Mouse (Mus musculus): ENCODE results near the gene Msh6. TPM values are rescaled to one million over a fixed set of nuclear protein-coding genes. Genes with fewer than 3 reads are reported as not detected.
"Not testable (repeated sequence)": the region's sequence is repeated elsewhere in the genome, so short reads cannot be mapped to it uniquely, and the experiment has no call there.

Msh6 gene
- polyA plus RNA-seq, 1 experiment from 2014 or later = 20.3 TPM

DNA sequence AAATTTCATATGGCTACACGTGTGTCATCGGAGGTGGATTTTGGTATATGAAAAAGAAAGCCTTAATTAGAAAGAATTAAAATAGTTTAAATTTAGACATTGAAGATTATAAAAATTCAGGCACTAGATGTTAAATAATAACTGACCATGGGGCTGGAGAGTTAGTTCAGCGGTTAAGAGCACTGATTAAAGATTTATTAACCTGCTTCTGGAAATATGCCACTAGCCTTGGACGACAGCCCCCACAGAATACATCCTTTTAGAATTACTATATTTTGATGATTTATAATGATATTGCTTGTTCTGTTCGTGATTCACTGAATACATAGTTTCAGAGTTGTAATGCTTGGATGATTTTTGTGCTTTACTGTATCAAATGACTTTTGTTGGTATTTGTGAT, 14.9 kb upstream of the Msh6 start:
- H3K4me3 ChIP-seq (ENCODE audit: low read depth, low read length); H3K36me3 ChIP-seq (ENCODE audit: control insufficient read depth, insufficient read depth); H3K9me3 ChIP-seq (replicated peaks; ENCODE audit: control insufficient read depth, low read length); H3K27ac ChIP-seq (ENCODE audit: low read length); H3K4me1 ChIP-seq (ENCODE audit: control insufficient read depth, low read depth, low read length); ATAC-seq (ENCODE audit: low read depth); H3K4me2 ChIP-seq (ENCODE audit: low read depth, low read length); H3K27me3 ChIP-seq (ENCODE audit: control insufficient read depth, insufficient read depth, low read depth, low read length); H3K9ac ChIP-seq (ENCODE audit: low read depth, low read length): not testable (repeated sequence)
- 70% methylated on average over 5 of the region's 5 CpGs for WGBS (ENCODE audit: insufficient replicate concordance)

DNA sequence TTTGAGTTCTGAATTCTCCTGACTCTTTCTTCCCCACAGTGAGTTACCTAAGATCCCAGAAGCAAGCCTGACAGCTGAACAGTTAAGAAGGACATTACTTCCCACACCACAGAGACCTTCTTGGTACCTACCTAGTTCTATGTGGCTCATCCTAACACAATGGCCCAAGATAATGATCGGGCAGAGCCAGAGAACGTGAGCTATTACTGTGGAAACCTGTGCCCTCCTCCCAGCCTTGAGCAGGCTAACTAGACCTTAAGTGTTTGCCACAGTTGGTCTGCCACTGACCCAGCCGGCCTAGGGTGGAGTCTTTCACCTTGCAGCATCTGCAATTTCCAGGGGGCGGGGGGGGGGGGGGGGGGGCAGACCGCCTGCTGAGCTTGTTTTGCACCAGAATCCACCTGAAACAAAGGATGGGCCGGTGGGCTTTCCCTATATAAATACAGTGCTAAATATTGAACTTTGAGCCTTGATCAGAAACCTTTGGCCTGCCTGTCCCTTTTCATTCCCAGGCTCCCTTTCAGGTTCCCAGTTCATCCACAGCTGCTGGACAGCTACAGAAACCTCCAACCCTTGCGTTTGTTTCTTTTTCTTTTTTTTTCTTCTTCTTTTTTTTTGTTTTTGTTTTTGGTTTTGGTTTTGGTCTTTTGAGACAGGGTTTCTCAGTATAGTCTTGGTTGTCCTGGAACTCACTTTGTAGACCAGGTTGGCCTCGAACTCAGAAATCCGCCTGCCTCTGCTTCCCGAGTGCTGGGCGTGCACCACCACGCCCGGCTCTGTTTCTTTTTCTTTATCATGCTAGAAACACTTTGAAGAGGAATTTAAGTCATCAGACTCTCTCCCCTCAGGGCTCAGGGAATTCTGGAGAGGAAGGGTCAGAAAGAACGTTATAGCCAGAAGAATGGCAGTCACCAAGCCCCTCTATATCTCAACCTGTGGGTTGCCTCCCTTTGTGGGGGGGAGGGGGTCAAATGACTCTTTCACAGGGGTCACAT, 11.5 kb upstream of the Msh6 start:
- no peak overlapping the region for H3K27ac ChIP-seq (ENCODE audit: low read length)
- H3K9me3 ChIP-seq (replicated peaks; ENCODE audit: control insufficient read depth, low read length) = no peaks in the 10 kb centered on the region
- no peak overlapping the region for H3K4me2 ChIP-seq (ENCODE audit: low read depth, low read length)
- 79% methylated on average over 13 of the region's 14 CpGs for WGBS (ENCODE audit: insufficient replicate concordance)
- H3K4me1 ChIP-seq (ENCODE audit: control insufficient read depth, low read depth, low read length) = no peaks in the 10 kb centered on the region
- H3K9ac ChIP-seq (ENCODE audit: low read depth, low read length) = no peak overlapping the region
- H3K36me3 ChIP-seq (ENCODE audit: control insufficient read depth, insufficient read depth) = no peaks in the 10 kb centered on the region
- no peaks in the 10 kb centered on the region for H3K27me3 ChIP-seq (ENCODE audit: control insufficient read depth, insufficient read depth, low read depth, low read length)
- ATAC-seq (ENCODE audit: low read depth) = no peak
- H3K4me3 ChIP-seq (ENCODE audit: low read depth, low read length) = no peak overlapping the region

GRCm38 (mm10) chr17:87968483-87968926, 6.4 kb upstream of the Msh6 start:
- not testable (repeated sequence) for H3K9me3 ChIP-seq (replicated peaks; ENCODE audit: control insufficient read depth, low read length); H3K27me3 ChIP-seq (ENCODE audit: control insufficient read depth, insufficient read depth, low read depth, low read length); H3K4me2 ChIP-seq (ENCODE audit: low read depth, low read length); H3K4me1 ChIP-seq (ENCODE audit: control insufficient read depth, low read depth, low read length); H3K4me3 ChIP-seq (ENCODE audit: low read depth, low read length); H3K27ac ChIP-seq (ENCODE audit: low read length); H3K9ac ChIP-seq (ENCODE audit: low read depth, low read length); H3K36me3 ChIP-seq (ENCODE audit: control insufficient read depth, insufficient read depth)
- ATAC-seq (ENCODE audit: low read depth) = peak; percentile 59; the same call in 1 of the 2 replicates
- 43% methylated on average over 6 of the region's 8 CpGs for WGBS (ENCODE audit: insufficient replicate concordance)

DNA sequence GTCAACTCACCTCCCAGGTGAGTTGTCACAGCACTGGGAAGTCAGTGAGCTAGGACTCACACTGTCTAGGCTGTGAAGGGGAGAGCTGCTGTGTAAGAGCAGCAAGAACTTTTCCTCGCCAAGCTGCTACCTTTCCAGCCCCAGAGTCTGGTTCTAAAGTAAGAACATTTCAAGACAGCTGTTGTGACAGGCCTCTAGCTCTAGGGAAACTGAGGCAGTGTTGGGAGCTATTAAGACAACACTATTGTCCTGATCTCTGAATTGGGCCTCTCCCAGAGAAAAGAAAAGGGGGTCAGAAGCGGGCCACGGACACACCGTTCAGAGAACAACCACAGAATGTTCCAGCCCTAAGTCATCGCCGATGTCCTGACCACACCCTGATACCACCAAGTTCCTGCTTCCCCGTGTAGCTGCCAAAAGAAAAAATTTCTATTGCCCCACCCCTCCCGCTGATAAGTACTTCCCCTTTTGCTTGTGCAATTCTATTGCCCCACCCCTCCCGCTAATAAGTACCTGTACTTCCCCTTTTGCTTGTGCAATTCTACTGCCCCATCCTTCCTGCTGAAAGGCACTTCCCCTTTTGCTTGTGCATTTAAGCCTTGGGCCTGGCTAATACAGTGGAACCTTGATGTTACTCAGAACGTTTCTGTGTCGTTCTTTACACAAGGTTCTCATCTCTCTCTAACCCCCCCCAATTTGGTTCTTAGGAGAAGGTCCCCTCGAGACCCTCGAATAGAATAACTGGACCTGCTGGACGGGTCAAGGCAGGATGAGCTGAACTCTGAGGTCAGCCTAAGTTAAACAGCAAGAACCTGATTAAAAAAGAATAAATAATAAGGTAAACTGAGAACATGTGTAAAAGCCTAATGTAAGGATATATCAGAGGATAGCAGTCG, 2.9 kb upstream of the Msh6 start:
- peak overlapping the region; percentile 24 for H3K4me2 ChIP-seq (ENCODE audit: low read depth, low read length)

GRCm38 (mm10) chr17:87972856-87973255, 2.0 kb upstream of the Msh6 start:
- Histone ChIP-seq H3K36me3 (ENCODE audit: control insufficient read depth, insufficient read depth) (no peaks in the 10 kb centered on the region), H3K9me3 (replicated peaks; ENCODE audit: control insufficient read depth, low read length) (no peaks in the 10 kb centered on the region), H3K4me3 (ENCODE audit: low read depth, low read length) (no peak overlapping the region), H3K27me3 (ENCODE audit: control insufficient read depth, insufficient read depth, low read depth, low read length) (no peaks in the 10 kb centered on the region), H3K4me2 (ENCODE audit: low read depth, low read length) (no peak overlapping the region), H3K4me1 (ENCODE audit: control insufficient read depth, low read depth, low read length) (peaks cover 19% of the 10 kb centered on the region), H3K9ac (ENCODE audit: low read depth, low read length) (no peak overlapping the region), H3K27ac (ENCODE audit: low read length) (no peak overlapping the region)
- 58% methylated on average over 5 of the region's 5 CpGs for WGBS (ENCODE audit: insufficient replicate concordance)
- ATAC-seq (ENCODE audit: low read depth) = no peak

More for the DNA sequence above, 2.9 kb upstream of the Msh6 start:
- not testable (repeated sequence) for H3K9ac ChIP-seq (ENCODE audit: low read depth, low read length); H3K27ac ChIP-seq (ENCODE audit: low read length); ATAC-seq (ENCODE audit: low read depth); H3K27me3 ChIP-seq (ENCODE audit: control insufficient read depth, insufficient read depth, low read depth, low read length); H3K36me3 ChIP-seq (ENCODE audit: control insufficient read depth, insufficient read depth); H3K9me3 ChIP-seq (replicated peaks; ENCODE audit: control insufficient read depth, low read length); H3K4me3 ChIP-seq (ENCODE audit: low read depth, low read length)
- peaks cover 17% of the 10 kb centered on the region for H3K4me1 ChIP-seq (ENCODE audit: control insufficient read depth, low read depth, low read length)
- WGBS (ENCODE audit: insufficient replicate concordance) = 48% methylated on average over 15 of the region's 15 CpGs

- Histone ChIP-seq H3K9me3 (replicated peaks; ENCODE audit: control insufficient read depth, low read length) (no peaks in the 10 kb centered on the region), H3K4me3 (ENCODE audit: low read depth, low read length) (no peak overlapping the region), H3K4me2 (ENCODE audit: low read depth, low read length) (peak overlapping the region; percentile 95; the same call in 1 of the 2 replicates), H3K36me3 (ENCODE audit: control insufficient read depth, insufficient read depth) (peaks cover 3% of the 10 kb centered on the region; the same call in 1 of the 2 replicates), H3K27ac (ENCODE audit: low read length) (no peak overlapping the region), H3K27me3 (ENCODE audit: control insufficient read depth, insufficient read depth, low read depth, low read length) (no peaks in the 10 kb centered on the region), H3K9ac (ENCODE audit: low read depth, low read length) (no peak overlapping the region), H3K4me1 (ENCODE audit: control insufficient read depth, low read depth, low read length) (peaks cover 20% of the 10 kb centered on the region)
- 70% methylated on average over 10 of the region's 10 CpGs for WGBS (ENCODE audit: insufficient replicate concordance)
- no peak for ATAC-seq (ENCODE audit: low read depth)
Observed at GRCm38 (mm10) chr17:87973261-87974167, 1.3 kb upstream of the Msh6 start.

GRCm38 (mm10) chr17:87975229-87975853, 479 bp downstream of the Msh6 start:
- Histone ChIP-seq H3K4me3 (ENCODE audit: low read depth, low read length) (peak overlapping the region; percentile 97), H3K36me3 (ENCODE audit: control insufficient read depth, insufficient read depth) (peaks cover 3% of the 10 kb centered on the region; the same call in 1 of the 2 replicates), H3K27ac (ENCODE audit: low read length) (peak overlapping the region; percentile 83), H3K9ac (ENCODE audit: low read depth, low read length) (peak overlapping the region; percentile 86), H3K27me3 (ENCODE audit: control insufficient read depth, insufficient read depth, low read depth, low read length) (no peaks in the 10 kb centered on the region), H3K4me1 (ENCODE audit: control insufficient read depth, low read depth, low read length) (peaks cover 22% of the 10 kb centered on the region), H3K4me2 (ENCODE audit: low read depth, low read length) (peak overlapping the region; percentile 95), H3K9me3 (replicated peaks; ENCODE audit: control insufficient read depth, low read length) (no peaks in the 10 kb centered on the region)
- ATAC-seq (ENCODE audit: low read depth) = peak; percentile 56
- WGBS (ENCODE audit: insufficient replicate concordance) = under 1% methylated on average over 61 of the region's 68 CpGs
